Mouse (Mus musculus): ENCODE results near the gene Rbm43. TPM values are rescaled to one million over a fixed set of nuclear protein-coding genes. Genes with fewer than 3 reads are reported as not detected.
"Not testable (repeated sequence)": the region's sequence is repeated elsewhere in the genome, so short reads cannot be mapped to it uniquely, and the experiment has no call there.

The Rbm43 gene
- total RNA-seq, 2 experiments from 2014 or later = 3.9 to 4.4 TPM

DNA sequence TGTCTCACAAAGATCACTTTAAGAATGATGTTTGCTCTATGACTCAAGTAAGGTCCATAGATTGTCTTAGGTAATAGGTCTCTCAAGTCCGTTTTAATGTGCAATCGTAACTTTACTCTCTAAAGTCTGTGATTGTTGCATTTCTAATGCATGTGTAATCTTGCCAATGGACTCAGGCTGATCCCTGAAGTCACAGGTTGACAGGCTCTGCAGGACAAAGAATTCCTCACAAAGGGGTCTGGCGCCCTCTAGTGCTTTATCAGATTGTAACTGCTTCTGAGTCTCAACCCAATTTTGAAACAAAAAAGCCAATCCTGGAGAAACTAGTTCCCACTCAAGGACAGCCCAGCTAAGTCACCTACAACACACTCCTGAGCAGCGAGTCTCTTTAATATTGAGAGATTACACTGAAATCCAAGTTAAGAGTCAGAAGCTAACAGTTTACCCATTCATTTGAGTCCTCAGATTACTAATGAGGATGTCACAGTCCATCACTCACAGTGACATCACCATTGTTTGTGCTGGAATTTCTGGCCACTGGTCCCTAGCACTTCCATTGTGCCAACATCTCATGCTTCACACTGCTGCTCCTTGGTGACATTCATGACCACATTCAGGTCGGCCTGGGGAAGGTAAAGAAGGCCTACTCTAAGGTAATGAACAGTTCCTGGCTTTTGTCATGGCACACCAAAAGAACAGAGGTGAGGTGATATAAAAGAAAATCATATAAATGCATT is 19.9 kb downstream of the Rbm43 start:
- no peak for DNase-seq (ENCODE audit: low spot score)
- intact Hi-C loops (cut with DNase I) = loop anchor here (2.0 to 5.0 kb wide), 3 partner anchors 1308 to 1878 kb away; no protein-coding TSS in a partner anchor

DNA sequence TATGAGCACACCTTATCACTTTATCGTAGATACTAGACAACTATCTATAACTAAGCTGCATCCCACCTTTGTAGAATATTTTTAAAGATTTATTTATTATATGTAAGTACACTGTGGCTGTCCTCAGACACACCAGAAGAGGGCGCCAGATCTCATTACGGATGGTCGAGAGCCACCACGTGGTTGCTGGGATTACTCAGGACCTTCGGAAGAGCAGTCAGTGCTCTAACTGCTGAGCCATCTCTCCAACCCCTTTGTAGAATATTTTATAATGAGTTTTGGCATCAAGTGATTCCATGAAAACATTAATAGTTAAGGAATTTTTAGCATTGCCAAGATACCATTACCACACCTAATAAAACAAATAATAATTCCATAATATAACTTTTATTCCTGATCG is 20.4 kb downstream of the Rbm43 start:
- no peak for DNase-seq (ENCODE audit: low spot score)
- intact Hi-C loops (cut with DNase I) = loop anchor here (2.0 kb wide), 1 partner anchor 1608 kb away; no protein-coding TSS in a partner anchor

DNA sequence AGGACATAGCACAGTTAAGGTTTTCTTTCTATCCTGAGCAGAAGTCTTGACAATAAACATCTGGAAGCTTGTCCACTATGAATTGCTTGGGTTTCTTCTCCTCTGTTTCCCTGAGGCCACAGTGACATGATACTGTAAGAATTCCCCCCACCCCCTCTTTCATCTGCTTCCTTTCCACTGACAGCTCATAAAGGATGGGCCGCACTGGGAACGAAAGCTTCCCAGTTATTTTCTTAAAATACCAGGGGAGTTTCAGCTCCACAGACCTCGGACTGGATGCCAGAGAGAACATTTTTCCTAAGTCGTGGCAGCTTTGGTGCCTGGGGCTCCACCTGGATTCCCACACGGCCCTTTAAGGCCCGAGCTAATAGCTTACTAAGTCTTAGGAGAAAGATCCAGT is 22.2 kb downstream of the Rbm43 start:
- intact Hi-C loops (cut with DNase I) = no loop called here
- DNase-seq (ENCODE audit: low spot score) = no peak

DNA sequence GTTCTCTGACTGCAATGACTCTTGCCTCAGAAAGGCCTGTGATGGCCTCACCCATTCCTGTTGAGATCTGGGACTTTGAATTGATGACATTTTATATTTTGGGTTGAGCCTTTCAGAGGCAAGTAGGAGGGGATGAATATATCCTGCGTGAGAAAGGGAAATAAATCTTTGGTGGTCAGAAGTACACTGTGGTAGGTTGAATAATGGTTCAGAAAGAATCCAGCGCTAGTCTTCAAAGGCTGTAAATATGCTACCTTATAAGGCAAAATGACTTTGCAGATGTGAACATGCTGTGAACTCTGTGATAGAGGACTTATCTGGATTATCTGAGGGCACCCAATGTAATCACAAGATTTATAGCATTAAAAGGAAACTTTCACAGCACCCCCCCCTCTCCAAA is 23.1 kb downstream of the Rbm43 start:
- intact Hi-C loops (cut with DNase I) = no loop called here
- no peak for DNase-seq (ENCODE audit: low spot score)

DNA sequence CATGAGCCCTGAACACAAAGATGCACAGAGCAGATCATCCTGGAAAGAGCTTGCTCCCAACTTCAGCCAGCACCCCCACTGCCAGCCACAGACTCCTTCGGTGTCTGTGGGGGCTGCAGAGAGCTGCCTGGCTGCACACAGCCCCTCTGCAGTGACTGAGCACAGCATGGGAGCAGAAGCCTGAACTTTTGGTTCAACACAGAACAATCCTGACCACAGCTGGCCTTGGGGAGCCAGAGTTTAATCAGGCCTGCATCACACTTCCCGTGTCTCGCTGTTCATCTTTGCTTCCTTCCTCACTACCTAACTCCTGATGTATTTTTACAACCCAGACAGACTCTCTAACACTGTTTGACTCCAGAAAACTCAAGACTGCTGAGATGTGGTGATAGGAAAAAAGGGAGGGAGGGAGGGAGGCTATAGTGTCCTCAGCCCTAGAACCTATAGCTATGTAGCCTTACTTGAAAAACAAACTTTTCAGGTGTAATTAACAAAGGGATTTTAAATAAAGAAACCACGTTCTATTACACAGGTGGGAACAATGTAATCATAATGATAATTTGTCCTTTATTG is 27.3 kb downstream of the Rbm43 start:
- DNase-seq (ENCODE audit: low spot score) = no peak
- intact Hi-C loops (cut with DNase I) = no loop called here

DNA sequence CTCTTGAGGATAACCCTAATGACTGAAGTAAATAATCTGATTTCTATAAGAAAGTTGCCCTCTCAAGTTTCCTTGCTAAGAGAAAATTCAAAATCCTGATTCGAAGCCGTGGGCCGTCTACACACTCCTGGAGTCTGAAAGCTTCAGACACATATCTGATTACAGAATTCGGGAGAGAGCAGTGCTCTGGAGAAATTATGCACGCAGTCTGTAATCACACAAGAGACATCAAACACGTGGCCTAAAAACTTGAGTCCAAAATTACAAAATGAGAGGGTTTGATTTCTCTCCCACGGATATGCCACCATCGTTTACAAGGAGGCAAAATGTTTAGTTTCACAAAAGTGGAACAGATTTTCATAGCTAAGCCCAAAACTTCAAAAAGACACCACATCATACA is 29.3 kb downstream of the Rbm43 start:
- no peak for DNase-seq (ENCODE audit: low spot score)
- intact Hi-C loops (cut with DNase I) = no loop called here

DNA sequence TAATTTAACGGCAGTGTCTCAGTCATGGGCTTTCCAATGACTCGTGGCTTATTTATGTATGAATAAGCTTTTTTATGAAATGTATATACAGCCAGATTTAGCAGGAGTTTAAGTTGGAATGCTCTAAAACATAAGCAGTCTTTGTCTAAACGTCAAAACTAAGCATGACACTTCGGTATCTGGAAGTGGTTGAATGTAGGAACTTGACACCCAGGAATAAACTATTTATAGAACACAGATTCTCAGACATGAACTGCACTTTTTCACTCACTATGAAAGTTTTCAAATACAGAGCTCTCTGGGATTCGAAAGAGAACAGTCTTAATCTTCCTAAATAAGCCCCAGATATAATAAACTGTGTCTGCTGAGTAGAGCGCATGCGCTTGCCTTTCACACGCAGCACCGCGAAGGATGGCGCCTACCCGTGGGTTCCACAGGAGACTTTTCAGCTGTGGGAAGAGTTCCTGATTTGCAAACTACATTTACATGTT is 42.5 kb downstream of the Rbm43 start:
- intact Hi-C loops (cut with DNase I) = no loop called here
- no peak for DNase-seq (ENCODE audit: low spot score)

DNA sequence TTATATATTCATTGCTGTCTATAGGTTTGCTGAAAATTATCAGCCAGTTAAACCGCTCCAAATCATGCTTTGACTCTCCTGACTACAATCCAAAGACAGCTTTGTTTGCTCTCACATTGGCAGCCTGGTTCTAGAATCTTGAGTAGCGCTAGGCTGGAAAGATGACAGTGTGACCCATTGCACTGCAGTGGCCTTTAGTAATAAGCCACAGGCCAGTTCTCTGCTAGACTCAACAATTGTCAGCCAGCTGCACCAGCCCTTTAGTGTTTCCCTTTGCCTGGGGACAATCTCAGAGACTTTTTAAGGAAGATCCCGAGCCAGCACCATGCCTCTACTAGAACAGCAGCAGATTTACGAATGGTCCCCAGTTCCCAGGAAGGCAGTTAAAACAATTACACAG is 44.0 kb downstream of the Rbm43 start:
- intact Hi-C loops (cut with DNase I) = no loop called here
- DNase-seq (ENCODE audit: low spot score) = no peak

DNA sequence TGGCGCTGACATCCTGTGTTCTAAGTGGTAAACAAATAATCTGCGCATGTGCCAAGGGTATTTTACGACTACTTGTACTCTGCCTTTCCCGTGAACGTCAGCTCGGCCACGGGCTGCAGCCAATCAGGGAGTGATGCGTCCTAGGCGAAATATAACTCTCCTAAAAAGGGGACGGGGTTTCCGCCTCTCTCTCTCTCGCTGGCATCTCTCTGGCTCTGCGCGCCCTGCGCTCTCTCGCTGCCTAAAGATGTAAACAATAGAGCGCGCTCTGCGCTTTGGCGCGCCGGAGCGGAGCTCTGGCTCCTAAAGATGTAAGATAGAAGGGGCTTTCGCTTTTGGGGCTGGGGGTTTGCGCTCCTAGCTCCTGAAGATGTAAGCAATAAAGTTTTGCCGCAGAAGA is 44.8 kb downstream of the Rbm43 start:
- intact Hi-C loops (cut with DNase I); DNase-seq (ENCODE audit: low spot score): not testable (repeated sequence)

DNA sequence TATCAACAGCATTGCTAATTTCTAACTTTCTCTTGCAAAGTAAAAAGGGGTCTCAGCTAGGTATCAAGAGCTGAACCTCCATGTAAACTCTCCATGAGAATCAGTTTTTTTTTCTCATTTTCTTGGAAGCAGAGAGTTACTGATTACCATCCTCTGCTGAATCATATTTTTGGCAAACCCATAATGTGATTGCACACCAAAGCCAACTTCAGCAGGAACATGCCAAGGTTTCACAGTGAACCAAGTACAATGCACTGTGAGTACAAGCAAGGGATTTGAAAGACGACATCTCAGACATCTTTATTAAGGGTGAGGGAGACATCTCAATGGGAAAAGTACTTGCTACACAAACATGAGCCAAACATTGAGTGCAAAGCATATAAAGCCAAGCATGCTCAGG is 54.8 kb downstream of the Rbm43 start:
- intact Hi-C loops (cut with DNase I) = no loop called here
- no peak for DNase-seq (ENCODE audit: low spot score)

Other genes starting within 250 kb of the Rbm43 start
- 1 to 10 TPM; 5.6 to 6.4 TPM for gene Nmi, start 38.3 kb upstream of the Rbm43 start, total RNA-seq (2021)
- gene Tnfaip6, start 102.8 kb upstream of the Rbm43 start, total RNA-seq (2021) = under 1 TPM; 0.75 to 0.98 TPM
- 10 to 100 TPM; 19.2 to 21.7 TPM for gene Rif1, start 137.7 kb upstream of the Rbm43 start, total RNA-seq (2021)